Mouse (Mus musculus) brain, embryonic 14.5 days (tissue): ENCODE data around the gene Jmy. TPM values are rescaled to one million over a fixed set of nuclear protein-coding genes. Genes with fewer than 3 reads are reported as not detected.

Experiments used
- DNase-seq: peaks from one replicate; pipeline ENCODE4 v3.0.0-alpha.2; 2011; ENCODE audit warnings: low read depth
- CTCF ChIP-seq: fragments of 200-500 bp; IDR thresholded peaks from 2 replicates; pipeline ENCODE4 v1.5.1; 2012; ENCODE audit warnings: inconsistent platforms, mild to moderate bottlenecking, moderate library complexity, borderline replicate concordance; ENCODE audit not compliant: insufficient read depth, insufficient read length; ENCODE audit errors: extremely low read depth
- POLR2A ChIP-seq: fragments of 200-500 bp; IDR thresholded peaks from 2 replicates; pipeline ENCODE4 v1.6.1; 2012; ENCODE audit warnings: mild to moderate bottlenecking, inconsistent platforms, borderline replicate concordance; ENCODE audit not compliant: poor library complexity, insufficient read depth, insufficient read length, severe bottlenecking; ENCODE audit errors: extremely low read depth
- polyA plus RNA-seq: library from polyadenylated mRNA; depleted of rRNA; stranded (reverse); fragments of >200 nt; gene quantifications from 2 replicates; pipeline ENCODE4 v1.2.3, GENCODE M21; 2012; rRNA removed

Jmy gene
- polyA plus RNA-seq, 1 experiment, result 12.3 TPM

DNA sequence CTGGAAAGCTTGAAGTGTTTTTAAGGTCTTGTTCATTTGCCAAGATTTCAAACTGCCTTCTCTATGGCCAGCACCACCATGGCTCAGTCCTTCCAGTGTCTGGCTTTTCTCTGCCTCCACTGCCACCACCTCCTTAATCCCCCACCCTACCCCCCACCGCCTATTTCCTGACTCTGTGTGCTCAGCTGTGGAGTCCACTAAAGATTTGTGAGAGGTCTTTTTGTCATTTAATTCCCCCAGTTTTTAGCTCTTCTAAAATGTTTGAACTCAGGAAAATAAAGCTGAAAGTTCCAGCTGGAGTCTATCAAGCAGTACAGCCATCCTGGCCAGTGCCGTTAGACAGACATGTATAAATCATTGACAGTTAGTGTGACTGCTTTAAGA lies 110.4 kb downstream of the Jmy start:
- peak; percentile 40 for DNase-seq
- TF ChIP-seq POLR2A, result no peak
- TF ChIP-seq CTCF, result no peak

DNA sequence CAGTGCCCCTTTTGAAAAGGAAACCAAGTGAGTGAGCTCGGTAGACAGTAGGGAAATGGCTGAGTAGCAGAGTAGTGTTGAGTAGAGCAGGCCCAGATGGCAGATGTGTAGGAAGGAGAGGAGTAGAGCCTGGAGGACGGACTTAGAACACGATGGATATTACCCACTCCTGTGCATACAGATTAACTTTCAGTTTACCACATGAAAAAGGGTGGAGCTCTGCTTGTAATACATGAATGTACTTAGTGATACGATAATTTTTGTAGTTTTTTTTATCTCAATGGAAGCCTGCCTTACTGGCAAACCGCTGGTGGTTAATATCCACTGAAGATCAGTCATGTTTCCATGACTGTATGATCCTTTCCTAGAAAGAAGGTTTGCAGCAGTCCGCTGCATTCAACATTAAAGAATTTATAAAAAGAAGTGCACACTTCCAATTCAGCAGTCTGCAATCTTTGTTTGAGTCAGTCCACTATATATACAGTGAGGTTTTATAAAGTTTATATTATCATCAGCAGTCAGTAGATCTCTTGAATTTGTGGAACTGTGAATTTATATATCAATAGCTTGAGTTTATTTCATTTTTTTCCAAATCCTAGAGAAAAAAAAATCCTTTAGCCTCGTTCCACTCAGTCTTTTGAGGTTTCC lies 110.9 kb downstream of the Jmy start:
- TF ChIP-seq CTCF, result no peak
- TF ChIP-seq POLR2A, result no peak
- DNase-seq, result peak; percentile 3

DNA sequence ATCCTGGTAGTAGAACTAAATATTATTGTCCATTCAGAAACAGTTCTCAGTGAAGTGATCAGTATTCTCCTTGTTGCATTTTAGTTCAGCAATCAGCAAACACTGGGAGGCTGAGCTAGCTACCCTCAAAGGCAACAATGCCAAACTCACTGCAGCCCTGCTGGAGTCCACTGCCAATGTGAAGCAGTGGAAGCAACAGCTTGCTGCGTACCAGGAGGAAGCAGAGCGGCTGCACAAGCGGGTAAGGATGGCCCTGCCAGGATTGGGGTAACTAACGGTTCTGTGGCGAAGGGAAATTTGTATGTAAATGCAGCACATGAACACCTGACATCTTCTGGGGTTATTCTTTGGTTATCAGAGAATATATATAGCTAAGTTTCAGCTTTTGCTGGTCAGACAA lies 112.2 kb downstream of the Jmy start:
- DNase-seq, result peak; percentile 44
- TF ChIP-seq POLR2A, result no peak
- TF ChIP-seq CTCF, result no peak

DNA sequence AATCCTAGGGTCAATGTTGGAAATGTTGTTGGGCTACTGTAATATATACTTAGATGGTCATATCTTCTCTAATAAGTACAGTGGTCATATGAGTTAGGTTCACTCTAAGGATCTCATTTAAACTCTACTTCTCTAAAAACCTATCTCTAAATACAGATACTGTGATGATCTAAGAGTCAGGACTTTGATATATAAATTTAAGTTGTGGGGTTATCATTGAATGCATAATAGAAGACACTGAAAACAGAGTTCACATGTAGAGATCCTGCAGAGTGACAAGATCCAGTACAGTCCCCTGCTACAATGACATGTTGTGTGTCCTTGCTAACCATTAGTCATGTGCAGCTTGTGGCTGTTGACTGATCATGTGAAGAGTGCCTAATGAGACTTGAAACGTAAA lies 114.5 kb downstream of the Jmy start:
- TF ChIP-seq POLR2A, result no peak
- no peak for TF ChIP-seq CTCF
- no peak for DNase-seq

DNA sequence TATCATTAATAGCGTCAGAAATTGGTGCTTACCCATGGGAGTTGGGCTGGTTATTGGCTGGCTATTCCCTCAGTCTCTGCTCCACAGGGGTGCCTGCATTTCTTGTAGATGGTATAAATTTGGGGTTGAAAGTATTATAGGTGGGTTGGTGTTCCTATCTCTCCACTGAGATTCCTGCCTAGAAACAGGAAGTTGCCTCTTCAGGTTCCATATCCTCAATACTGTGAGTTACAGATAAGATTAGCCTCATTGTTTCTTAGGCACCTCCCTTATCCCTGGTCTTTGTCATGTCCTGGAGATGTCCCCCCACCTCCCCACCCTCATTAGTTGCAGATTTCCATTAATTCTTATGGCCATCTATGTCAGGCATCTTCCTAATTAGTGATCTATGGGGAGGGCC lies 115.1 kb downstream of the Jmy start:
- TF ChIP-seq POLR2A (no peak), CTCF (no peak)
- DNase-seq, result no peak

DNA sequence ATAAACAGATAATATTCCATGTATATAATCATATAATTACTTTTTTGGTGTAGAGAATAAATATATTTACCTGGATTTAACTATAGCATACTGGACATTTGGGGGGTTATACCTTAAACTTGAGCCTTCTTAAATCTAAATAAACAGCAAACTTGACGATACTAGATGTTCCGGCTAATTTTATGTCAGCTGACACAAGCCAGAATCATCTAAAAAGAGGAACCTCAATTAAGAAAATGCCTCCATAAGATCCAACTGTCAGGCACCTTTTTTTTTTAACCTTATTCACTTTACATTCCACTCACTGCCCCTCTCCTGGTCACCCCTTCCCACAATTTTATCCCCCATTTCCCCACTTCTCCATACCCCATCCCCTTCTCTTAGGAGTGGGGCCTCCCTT lies 116.0 kb downstream of the Jmy start:
- no peak for TF ChIP-seq POLR2A
- no peak for TF ChIP-seq CTCF
- no peak for DNase-seq

DNA sequence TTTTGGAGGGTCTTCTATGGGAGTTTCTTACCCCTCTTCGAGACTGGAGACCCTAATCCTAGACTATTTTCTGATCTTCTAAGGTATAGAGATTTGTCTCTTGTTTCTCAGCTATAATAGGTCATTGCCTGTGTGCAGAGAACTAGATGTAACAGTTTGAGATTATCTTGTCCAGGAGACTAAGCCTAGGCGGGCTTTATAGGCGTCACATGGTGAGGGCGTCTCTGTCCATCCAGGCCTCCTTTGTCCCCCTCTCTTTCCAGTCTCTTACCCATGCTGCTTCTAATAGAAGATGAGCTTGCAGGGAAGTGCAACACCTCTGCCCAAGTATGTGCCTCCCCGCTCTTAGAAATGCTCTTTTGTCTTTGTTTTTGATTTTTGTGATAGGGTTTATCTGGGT lies 116.5 kb downstream of the Jmy start:
- DNase-seq, result no peak
- TF ChIP-seq POLR2A (no peak), CTCF (no peak)

DNA sequence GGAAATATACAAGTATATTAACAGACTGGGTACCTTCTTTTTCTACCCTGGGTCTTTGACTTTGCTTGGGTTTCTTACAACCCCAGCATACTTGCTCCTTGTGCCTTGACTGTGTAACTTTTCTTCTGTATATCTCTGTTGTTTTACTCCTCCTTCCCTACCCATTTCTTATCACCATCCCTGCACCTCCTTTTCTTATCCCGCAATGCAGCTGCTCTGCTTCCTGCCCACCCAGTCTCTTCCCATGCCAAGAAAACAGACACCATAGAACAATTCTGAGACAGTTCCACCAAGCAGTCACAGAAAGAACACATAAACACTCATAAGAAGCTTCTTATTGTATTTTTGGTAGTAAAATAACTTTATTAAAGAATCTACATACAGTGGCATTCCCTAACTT lies 118.3 kb downstream of the Jmy start:
- no peak for TF ChIP-seq CTCF
- no peak for TF ChIP-seq POLR2A
- DNase-seq, result no peak

DNA sequence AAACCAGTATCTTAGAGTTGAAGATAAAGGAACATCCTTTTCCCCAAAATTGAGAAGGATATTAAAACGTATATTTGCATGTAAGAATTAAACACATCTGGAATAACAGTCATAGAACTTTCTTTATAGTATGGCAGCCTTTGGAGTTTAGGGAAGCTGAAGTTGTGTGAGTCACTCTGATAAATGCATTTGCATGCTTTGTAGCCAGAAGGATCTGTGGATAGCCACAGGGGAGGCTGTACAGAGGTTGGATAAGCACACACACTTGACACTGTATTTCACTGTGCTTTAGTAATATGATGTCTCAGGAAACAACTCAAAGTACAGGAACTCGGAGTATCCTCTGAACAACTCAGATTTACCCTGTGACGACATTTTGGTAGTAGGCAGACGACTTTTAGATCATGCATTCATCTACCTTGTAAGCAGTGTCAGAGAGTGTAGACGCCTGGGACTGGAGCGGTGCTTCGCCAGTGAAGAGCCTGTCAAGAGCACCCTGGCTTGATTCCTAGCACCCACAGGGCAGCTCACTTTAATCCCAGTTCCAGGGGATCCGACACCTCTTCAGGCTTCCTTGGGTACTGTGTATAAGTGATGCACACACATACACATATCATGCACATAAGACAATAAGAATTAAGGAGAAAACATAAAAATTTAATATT lies 119.1 kb downstream of the Jmy start:
- DNase-seq, result no peak
- TF ChIP-seq CTCF, result no peak
- no peak for TF ChIP-seq POLR2A

Other genes with a start within 250 kb of the Jmy start
- gene Homer1, start 200.2 kb downstream of the Jmy start, polyA plus RNA-seq, result 18.7 and 21.4 TPM in 2 replicates
- 0.09 and 0.31 TPM in 2 replicates for gene Bhmt, start 138.2 kb upstream of the Jmy start, polyA plus RNA-seq
- 0.05 and 0.10 TPM in 2 replicates for gene Bhmt2, start 174.5 kb upstream of the Jmy start, polyA plus RNA-seq
- gene Dmgdh, start 174.6 kb upstream of the Jmy start, polyA plus RNA-seq, result 0.09 and 0.26 TPM in 2 replicates